Mouse (Mus musculus) lung, postnatal 0 days (tissue): ENCODE data around the gene Gm10273. TPM values are rescaled to one million over a fixed set of nuclear protein-coding genes. Genes with fewer than 3 reads are reported as not detected.
"Not testable (repeated sequence)": the region's sequence is repeated elsewhere in the genome, so short reads cannot be mapped to it uniquely, and the experiment has no call there.

Source experiments
- ATAC-seq: fragments of 200-750 bp; cut with Nextera tagmentation; 2 replicates; pipeline ENCODE4 v1.8.0; 2017; ENCODE audit warnings: moderate library complexity
- DNase-seq: peaks from one replicate; pipeline ENCODE4 v3.0.0-alpha.2; 2016; ENCODE audit warnings: low spot score
- H3K27ac ChIP-seq: fragments of 300-500 bp; sonication (generic); 2 replicates; pipeline ENCODE4 v1.5.1; 2014; ENCODE audit warnings: antibody characterized with exemption, mild to moderate bottlenecking, low read length, mixed read lengths
- H3K27me3 ChIP-seq: fragments of 300-500 bp; sonication (generic); replicated peaks from 2 replicates; pipeline ENCODE4 v1.6.1; 2014; ENCODE audit warnings: low read length, mixed read lengths; ENCODE audit not compliant: insufficient read depth
- H3K36me3 ChIP-seq: fragments of 300-500 bp; sonication (generic); 2 replicates; pipeline ENCODE4 v1.6.1; 2014; ENCODE audit warnings: low read length, mixed read lengths; ENCODE audit not compliant: insufficient read depth
- H3K4me1 ChIP-seq: fragments of 300-500 bp; sonication (generic); 2 replicates; pipeline ENCODE4 v1.6.1; 2014; ENCODE audit warnings: antibody characterized with exemption, low read depth, low read length, mixed read lengths; ENCODE audit not compliant: insufficient read depth
- H3K4me2 ChIP-seq: fragments of 300-500 bp; sonication (generic); replicated peaks from 2 replicates; pipeline ENCODE4 v1.6.1; 2014; ENCODE audit warnings: low read depth, mild to moderate bottlenecking, low read length, moderate library complexity, mixed read lengths
- H3K4me3 ChIP-seq: fragments of 300-500 bp; sonication (generic); 2 replicates; pipeline ENCODE4 v1.5.1; 2014; ENCODE audit warnings: low read depth, low read length
- H3K9ac ChIP-seq: fragments of 300-500 bp; sonication (generic); replicated peaks from 2 replicates; pipeline ENCODE4 v1.6.1; 2014; ENCODE audit warnings: low read depth, mild to moderate bottlenecking
- H3K9me3 ChIP-seq: fragments of 300-500 bp; sonication (generic); 2 replicates; pipeline ENCODE4 v1.6.1; 2016; ENCODE audit warnings: low read length, mixed read lengths
- CTCF ChIP-seq: IDR thresholded peaks from 2 replicates; pipeline ENCODE4 v1.5.1; 2016; ENCODE audit warnings: antibody characterized with exemption, mild to moderate bottlenecking
- EP300 ChIP-seq: IDR thresholded peaks from 2 replicates; pipeline ENCODE4 v1.6.1; 2016; ENCODE audit warnings: antibody characterized with exemption, mild to moderate bottlenecking, control low read depth
- WGBS: fragments of 180-500 bp; shearing (Covaris S2); extraction: QIAGEN DNeasy Blood & Tissue Kit; methylation state at CpG from one replicate; pipeline ENCODE4 v1.1.7; 2014; 5-methylcytosine and 5-hydroxymethylcytosine counted together
- polyA plus RNA-seq: library from polyadenylated mRNA; unstranded; fragments of >200 nt; fragmentation: Nextera tagmentation; extraction: Ambion mirVana; gene quantifications from 2 replicates; pipeline ENCODE4 v1.2.1, GENCODE M21; 2015

The Gm10273 gene
- polyA plus RNA-seq, 1 experiment from 2014 or later, result 12.7 TPM

DNA sequence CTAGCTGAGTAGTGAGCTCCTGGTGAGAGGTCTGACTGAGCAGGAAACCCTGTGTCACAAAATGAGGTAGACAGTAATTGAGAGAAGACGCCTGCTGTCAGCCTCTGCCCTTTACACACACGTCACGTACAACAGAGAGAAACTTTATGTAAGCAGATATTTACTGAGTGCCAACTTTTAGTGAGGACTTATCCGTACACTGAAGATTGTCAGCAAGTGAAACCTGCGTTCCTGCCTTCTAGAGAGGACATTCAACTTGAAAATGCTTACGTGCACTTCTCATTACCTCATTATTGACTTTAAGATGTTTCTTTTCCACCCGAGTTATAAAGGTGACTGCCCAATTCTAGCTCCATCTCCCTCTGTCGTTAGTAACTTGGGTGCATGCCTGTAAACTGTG lies 26.7 kb upstream of the Gm10273 start:
- H3K4me3 ChIP-seq, result no peak overlapping the region
- no peaks in the 10 kb centered on the region for H3K27me3 ChIP-seq
- TF ChIP-seq EP300, result peak; percentile 64; the same call in 1 of the 2 replicates
- no peak for TF ChIP-seq CTCF
- no peak overlapping the region for H3K4me2 ChIP-seq
- H3K27ac ChIP-seq, result peak overlapping the region; percentile 79
- no peak overlapping the region for H3K9ac ChIP-seq
- DNase-seq (peak; percentile 66), ATAC-seq (peak; percentile 19)
- whole genome bisulfite sequencing, result 63% methylated on average over 8 of the region's 8 CpGs
- no peaks in the 10 kb centered on the region for H3K9me3 ChIP-seq
- no peaks in the 10 kb centered on the region; the same call in 1 of the 2 replicates for H3K4me1 ChIP-seq
- H3K36me3 ChIP-seq, result peaks cover 43% of the 10 kb centered on the region; the same call in 1 of the 2 replicates

DNA sequence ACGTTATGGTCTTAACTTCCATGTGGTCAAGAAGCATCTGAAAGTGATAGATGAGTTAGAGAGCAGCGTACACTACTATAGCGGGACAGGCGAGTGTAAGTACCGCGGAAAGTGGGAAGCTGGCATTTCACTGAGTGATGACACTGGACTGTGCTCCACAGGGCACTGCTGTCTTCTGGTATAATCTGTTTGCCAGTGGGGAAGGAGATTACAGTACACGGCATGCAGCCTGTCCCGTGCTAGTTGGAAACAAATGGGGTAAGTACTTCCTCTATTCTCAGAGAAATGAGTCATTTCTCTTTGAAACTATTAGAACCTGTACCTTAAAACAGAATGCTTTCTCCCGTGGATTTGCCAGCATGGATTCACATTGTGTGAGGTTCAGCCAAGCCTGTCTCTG lies 26.0 kb upstream of the Gm10273 start:
- WGBS, result 82% methylated on average over 9 of the region's 9 CpGs
- peak; percentile 35 for DNase-seq
- no peak overlapping the region for H3K4me3 ChIP-seq
- no peaks in the 10 kb centered on the region for H3K9me3 ChIP-seq
- no peaks in the 10 kb centered on the region for H3K27me3 ChIP-seq
- H3K4me1 ChIP-seq, result no peaks in the 10 kb centered on the region; the same call in 1 of the 2 replicates
- H3K27ac ChIP-seq, result peak overlapping the region; percentile 79
- H3K36me3 ChIP-seq, result peaks cover 47% of the 10 kb centered on the region; the same call in 1 of the 2 replicates
- no peak overlapping the region for H3K9ac ChIP-seq
- no peak for ATAC-seq
- no peak for TF ChIP-seq CTCF
- TF ChIP-seq EP300, result no peak
- no peak overlapping the region for H3K4me2 ChIP-seq

DNA sequence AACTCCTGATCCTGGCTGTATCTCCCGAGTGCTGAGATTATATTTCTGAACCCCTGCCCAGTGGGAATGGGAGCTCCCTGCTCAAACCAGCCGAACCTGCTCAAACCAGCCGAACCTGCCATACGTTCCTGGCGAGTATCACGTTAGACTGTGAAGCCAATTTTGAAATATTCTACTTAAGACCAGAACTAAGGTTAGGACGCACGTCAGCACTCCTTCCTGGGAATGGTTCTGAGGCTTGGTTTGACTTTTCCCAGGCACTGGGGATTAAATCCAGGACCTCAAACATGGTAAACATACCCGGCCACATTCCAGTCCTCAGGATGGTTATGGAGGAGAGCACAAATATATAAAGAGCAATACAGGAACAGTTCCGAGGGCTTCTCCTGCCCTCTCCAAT lies 17.5 kb upstream of the Gm10273 start:
- Histone ChIP-seq H3K27me3 (no peaks in the 10 kb centered on the region), H3K4me2 (no peak overlapping the region), H3K4me1 (0 out of 2 replicates have a peak, but pooled peaks cover 5% of the 10 kb centered on the region), H3K9ac (no peak overlapping the region), H3K4me3 (no peak overlapping the region), H3K36me3 (peaks cover 10% of the 10 kb centered on the region; the same call in 1 of the 2 replicates), H3K27ac (0 out of 2 replicates have a peak overlapping the region, but pooled peaks have one; percentile 20), H3K9me3 (no peaks in the 10 kb centered on the region)
- no peak for TF ChIP-seq CTCF
- peak; percentile 63 for TF ChIP-seq EP300
- 55% methylated on average over 10 of the region's 10 CpGs for WGBS
- ATAC-seq (peak; percentile 86), DNase-seq (peak; percentile 69)

DNA sequence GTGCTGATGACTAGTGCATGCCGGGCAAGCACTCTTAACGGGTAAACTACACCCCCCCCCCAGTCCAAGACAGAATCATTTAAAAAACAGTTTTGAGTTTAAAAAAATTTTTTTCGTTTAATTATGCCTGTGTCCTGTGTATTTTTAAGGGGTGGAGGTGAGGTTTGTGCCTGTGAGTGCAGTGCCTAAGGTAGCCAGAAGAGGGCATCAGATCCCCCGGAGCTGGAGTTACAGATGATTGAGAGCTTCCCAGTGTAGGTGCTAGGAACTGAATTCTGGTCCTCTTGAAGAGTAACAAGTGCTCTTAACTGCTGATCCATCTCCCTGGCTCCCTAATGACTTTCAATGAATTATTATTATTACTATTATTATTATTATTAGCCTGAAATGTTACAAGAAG lies 16.7 kb upstream of the Gm10273 start:
- TF ChIP-seq EP300, result no peak
- peak; percentile 41 for TF ChIP-seq CTCF
- no peaks in the 10 kb centered on the region for H3K9me3 ChIP-seq
- H3K36me3 ChIP-seq, result peaks cover 6% of the 10 kb centered on the region; the same call in 1 of the 2 replicates
- WGBS, result 90% methylated on average over 4 of the region's 4 CpGs
- no peak overlapping the region for H3K4me2 ChIP-seq
- H3K27ac ChIP-seq, result no peak overlapping the region
- no peak overlapping the region for H3K9ac ChIP-seq
- DNase-seq (no peak), ATAC-seq (no peak)
- no peak overlapping the region for H3K4me3 ChIP-seq
- H3K4me1 ChIP-seq, result 0 out of 2 replicates have a peak, but pooled peaks cover 5% of the 10 kb centered on the region
- no peaks in the 10 kb centered on the region for H3K27me3 ChIP-seq

DNA sequence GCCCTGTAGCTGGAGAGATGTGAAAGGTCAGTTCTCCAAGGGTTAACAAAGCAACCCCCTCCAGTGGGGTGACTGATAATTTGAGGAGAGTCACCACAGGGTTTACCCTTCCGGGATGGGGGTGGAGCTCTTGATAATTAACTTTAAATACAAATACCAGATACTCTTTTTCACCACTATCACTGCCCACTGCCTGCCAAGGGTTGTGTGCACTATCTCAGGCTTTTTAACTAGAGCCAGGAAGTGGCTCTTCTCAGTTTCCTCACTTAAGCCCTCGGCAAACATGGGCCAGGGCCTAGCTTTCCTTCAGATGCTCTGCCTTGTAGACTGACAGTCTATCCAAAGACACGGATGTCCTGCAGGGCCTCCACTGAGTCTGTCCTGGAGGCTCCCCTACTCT lies 15.5 kb upstream of the Gm10273 start:
- ATAC-seq (no peak), DNase-seq (no peak)
- Histone ChIP-seq H3K27me3 (no peaks in the 10 kb centered on the region), H3K9me3 (no peaks in the 10 kb centered on the region), H3K4me1 (0 out of 2 replicates have a peak, but pooled peaks cover 5% of the 10 kb centered on the region), H3K4me3 (no peak overlapping the region), H3K36me3 (no peaks in the 10 kb centered on the region), H3K4me2 (no peak overlapping the region), H3K9ac (no peak overlapping the region), H3K27ac (no peak overlapping the region)
- 25% methylated on average over 3 of the region's 3 CpGs for WGBS
- TF ChIP-seq EP300 (no peak), CTCF (no peak)

DNA sequence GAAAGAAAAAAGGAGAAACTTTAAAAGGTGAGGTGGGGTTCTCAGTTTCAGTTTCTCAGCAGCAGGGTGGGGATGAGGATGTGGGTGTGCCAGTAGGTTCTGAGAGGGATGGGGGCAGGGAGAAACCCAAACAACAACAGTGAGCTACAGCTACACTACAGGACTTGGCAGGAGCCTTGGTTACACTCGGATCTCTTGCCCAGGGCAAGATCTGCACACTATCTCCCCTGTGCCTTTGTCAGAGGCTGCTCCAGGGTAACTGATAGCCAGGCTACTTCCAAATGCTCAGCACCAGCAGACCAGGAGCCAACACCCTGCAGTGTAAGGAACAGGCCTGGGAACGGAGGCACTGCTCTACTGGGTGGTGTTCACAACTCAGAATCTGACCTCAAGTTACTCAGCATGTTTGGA lies 15.0 kb upstream of the Gm10273 start:
- ATAC-seq, result peak; percentile 11; the same call in 1 of the 2 replicates
- TF ChIP-seq CTCF (no peak), EP300 (no peak)
- Histone ChIP-seq H3K4me1 (0 out of 2 replicates have a peak, but pooled peaks cover 5% of the 10 kb centered on the region), H3K27me3 (no peaks in the 10 kb centered on the region), H3K27ac (0 out of 2 replicates have a peak overlapping the region, but pooled peaks have one; percentile 2), H3K9me3 (no peaks in the 10 kb centered on the region), H3K4me3 (no peak overlapping the region), H3K4me2 (no peak overlapping the region), H3K36me3 (no peaks in the 10 kb centered on the region), H3K9ac (no peak overlapping the region)
- 47% methylated on average over 2 of the region's 2 CpGs for WGBS
- DNase-seq, result no peak

DNA sequence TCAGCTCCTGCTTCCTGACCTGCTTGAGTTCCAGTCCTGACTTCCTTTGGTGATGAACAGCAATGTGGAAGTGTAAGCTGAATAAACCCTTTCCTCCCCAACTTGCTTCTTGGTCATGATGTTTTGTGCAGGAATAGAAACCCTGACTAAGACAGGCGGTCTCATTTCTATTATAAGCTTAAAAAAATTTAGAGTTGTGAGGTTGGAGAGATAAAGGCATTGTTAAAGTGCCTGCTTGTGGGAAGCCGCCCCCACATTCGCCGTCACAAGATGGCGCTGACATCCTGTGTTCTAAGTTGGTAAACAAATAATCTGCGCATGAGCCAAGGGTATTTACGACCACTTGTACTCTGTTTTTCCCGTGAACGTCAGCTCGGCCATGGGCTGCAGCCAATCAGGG lies 13.9 kb upstream of the Gm10273 start:
- H3K36me3 ChIP-seq, H3K4me1 ChIP-seq, H3K27me3 ChIP-seq, ATAC-seq, H3K9ac ChIP-seq, H3K4me2 ChIP-seq, H3K27ac ChIP-seq, H3K4me3 ChIP-seq, H3K9me3 ChIP-seq, DNase-seq: not testable (repeated sequence)
- 81% methylated on average over 5 of the region's 10 CpGs for WGBS
